Mouse (Mus musculus): Measurements from ENCODE around the gene Eef2kmt.
A peak's percentile ranks its signal among the peaks of the same experiment; 100 is the strongest.
"Not testable (repeated sequence)": the region's sequence is repeated elsewhere in the genome, so short reads cannot be mapped to it uniquely, and the experiment has no call there.

The Eef2kmt gene

DNA sequence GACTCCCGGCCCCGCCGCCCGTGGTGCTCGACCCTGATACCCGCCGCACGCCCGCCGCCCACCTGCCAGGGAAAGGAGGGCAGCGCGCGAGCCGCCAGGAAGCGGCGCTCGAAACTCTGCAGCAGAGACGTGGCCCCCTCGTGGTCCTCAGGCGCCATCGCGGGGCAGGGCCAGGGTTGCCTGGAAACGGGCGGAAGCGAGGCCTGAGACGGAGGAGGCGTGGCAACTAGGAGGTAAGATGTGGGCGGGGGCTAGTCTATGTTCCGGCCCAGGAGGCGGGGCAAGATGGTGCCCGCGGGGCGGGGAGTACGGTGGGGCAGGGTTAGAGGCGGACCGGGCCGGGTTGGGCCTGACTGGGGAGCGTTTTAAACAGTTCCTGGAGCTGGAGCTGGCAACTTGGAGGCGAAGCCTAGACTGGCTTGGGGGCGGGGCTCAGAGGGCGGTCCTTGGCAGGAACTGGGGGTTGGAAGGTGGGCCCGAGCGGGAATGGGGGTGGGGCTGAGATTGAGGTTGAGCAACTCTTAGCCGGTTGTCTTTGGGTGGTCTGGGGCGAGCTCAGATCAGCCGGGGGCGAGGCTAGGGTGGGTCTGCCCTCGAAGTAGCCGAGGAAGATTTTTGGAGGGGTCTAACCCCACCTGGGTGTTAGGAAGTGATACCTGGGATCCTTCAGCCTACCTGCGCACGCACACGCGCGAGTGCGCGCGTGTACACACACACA is at the start of gene Eef2kmt:
Gene Eef2kmt, minus strand, starts transcription at position 205 of the 718 bp plus-strand sequence.
- DNase-seq (ENCODE audit: low read depth) = peak; percentile 98

DNA sequence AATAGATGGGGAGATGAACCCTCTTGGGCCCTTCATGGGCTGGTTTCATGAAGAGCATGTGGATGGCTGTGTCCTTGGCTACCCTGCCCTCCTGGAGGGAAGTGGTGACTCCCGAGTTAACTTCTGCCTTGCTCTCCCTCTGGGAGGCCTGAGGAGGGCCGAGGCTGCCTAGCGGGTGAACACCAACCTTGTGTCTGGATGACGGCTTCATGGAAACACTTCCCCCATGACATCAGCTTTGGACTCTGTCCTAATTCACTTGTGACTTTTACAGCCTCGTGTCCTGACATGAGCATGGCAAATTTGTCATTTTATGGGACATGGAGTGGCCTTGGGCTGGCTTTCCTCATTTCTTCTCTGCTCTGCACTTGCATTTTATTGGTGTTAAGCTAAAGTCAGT is 39.5 kb upstream of the Eef2kmt start:
- no peak for DNase-seq (ENCODE audit: low read depth)

DNA sequence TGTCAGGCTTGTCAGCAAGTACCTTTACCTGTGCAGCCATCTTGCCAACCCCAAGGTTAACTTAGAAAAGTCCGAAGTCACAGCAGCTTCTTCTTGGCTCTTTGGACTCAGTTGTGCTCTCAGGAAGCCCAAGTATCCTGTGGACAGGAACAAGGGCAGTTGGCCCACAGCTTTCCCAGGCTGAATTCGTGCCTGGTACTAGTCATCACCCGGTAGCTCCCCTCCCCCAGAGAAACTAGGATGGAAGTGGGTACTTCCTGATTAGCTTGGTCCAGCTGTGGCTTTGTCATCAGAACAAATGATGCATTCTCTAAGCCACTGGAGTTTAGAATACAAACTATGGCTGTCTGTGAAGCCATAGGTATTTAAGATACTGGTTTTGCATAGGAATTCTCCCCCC is 29.6 kb upstream of the Eef2kmt start:
- DNase-seq (ENCODE audit: low read depth) = no peak

DNA sequence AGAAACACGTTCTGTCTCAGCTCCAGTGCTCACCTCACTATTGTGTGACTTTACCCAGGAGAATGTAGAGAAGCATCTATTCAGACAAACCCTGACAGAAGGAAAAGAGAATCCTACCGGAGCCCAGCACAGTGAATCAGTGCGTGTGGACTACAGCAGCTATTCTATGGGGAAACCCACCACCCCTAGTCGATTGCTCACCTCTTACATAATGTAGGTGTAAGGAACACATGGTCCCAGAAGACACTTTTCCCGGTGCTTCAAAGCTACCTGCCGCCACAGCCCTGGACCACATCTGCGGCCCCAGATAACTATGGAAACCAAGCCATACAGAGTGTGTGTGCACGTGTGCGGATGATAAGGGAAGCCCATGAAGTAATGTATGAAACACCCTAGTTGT is 26.9 kb upstream of the Eef2kmt start:
- no peak for DNase-seq (ENCODE audit: low read depth)

DNA sequence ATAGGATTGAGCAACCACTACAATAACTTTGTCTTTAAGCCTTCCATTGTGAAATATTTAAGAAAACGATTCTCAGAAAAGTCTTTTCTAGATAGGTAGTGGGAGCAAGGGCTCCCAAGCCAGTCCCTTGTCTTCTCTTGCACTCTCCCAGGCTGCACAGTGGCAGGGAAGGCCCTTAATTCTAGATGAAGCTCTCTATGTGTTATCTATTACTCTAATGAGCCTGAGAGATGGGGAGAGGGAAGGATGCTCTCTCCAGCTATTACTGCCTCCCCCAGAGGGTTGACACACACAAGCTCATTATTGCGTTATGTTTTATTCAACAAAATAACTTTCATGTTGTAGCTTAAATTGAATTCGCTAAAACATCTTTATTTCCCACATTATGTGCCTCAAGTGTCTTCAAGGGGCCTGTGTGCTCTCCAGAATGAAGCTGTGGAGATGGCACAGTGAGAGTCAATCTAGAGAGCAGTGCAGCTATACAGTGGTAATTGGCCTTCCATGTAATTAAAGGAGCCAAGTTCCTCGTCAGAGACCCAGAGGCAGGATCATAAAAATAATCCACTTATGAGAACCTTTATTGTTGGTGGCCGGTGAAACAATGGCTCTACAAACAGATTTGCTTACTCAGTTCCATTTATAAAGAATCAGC is 23.9 kb upstream of the Eef2kmt start:
- no peak for DNase-seq (ENCODE audit: low read depth)

DNA sequence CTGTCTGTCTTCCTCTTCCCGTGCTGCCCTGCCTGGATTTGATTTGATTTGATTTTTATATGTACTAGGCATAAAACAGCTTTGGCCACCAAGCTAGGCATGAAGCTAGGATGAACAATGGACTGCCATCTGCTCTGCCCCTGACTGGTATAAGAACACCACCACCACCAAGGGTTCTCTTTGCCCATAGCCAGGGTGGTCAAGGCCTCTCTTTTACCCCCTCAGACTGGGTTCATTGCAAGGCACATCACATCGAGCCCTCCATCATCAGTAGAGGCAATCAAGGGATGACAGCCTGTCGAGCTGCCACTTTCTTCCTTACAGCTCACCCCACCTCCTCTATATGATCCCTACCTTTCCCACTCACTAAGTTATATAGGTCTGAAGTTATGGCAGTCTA is 16.6 kb upstream of the Eef2kmt start:
- DNase-seq (ENCODE audit: low read depth) = no peak

DNA sequence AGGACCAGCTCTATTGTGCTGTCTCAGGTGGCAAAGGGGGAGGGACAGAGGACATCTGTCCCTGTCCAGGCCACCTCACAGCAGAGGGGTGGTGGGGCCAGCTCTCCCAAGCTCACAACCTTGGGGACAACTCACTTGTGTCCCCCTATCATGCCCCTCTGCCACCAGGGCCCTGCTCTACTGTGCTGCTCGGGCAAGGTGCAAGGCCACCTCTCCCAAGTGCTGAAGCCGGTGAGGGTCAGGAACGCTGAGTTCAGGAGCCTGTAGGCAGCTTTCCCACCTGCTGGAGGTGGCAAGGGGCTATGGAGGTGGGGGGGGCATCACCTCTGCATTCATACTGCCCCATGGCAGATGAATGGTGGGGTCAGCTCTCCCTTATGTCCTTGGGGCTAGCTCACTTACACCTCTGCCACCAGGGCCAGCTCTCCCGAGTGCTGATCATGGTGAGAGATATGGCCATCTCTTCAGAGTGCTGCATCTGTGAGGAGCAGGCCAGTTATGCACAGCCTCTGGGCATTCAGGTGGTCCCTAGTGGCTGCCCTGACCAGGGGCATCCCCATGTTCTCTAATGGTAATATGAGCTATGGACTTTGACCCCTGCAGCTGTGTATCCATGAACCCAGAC is 15.7 kb upstream of the Eef2kmt start:
- no peak for DNase-seq (ENCODE audit: low read depth)

DNA sequence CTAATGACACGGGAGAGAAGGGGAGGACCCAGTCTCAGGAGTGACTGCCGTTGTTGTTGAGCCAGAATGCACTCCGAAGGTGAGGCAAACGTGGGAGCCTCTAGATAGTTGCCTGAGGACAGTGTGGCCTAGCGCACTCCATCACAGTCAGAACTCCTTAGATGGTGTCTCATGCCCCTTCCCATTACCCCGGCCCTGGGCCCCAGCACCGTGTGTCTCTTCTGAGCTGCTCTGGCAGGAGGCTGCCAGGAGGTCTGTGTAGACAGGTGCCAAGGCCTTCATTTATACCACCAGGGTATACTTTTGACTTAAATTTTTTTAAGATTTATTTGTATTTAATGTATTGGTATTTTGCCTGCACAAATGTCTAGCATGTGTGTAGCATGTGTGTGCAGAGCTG is 8.1 kb upstream of the Eef2kmt start:
- DNase-seq (ENCODE audit: low read depth) = no peak

DNA sequence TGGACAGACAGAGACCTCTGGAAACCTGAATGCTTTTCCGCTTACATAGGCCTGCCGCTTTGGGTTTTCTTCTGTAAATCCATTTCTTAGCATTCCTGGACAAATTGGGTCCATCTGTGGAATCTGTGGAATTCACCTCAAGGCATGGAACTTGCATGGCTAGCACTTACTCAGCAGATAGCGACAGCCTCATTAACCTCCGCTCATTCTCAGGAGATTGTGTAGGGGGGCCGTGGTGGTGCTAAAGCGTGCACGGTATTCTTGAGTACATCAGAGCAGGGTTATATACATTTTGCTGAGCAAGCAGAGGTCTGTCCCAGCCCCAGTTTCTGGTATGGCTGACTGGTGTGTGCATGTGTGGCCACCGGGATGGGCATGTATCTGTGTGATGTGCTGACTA is 7.4 kb upstream of the Eef2kmt start:
- no peak for DNase-seq (ENCODE audit: low read depth)

DNA sequence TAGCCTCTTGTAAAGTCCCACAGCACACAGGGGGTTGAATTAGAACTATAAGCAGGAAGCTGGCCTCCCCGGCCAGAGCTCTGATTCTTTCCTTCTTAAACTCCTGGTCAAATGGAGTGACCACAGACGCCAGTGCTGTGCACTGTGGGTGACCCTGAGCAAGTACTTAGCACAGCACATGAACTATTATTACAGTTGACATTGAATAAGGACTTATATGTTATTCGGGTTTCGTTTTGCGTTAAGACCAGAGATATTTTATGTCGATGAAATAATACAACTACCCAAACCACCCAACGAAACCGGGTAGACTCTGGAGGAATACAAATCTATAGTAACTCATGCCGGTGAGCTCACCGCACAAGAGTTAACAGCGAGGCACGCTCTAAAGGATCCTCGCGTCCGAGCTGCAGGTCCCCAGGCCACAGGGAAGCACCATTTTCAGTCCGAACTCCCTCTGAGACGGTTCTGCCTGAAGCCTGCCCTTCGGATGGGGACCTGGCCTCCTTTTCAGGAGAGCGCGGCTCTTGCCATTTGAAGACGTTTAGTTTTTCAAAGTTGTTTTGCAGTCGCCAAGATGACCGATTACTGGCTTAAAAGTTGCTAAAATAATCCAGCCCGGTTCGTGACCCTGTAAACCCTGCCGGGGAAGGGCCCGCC is 572 bp downstream of the Eef2kmt start:
- DNase-seq (ENCODE audit: low read depth) = peak; percentile 65

DNA sequence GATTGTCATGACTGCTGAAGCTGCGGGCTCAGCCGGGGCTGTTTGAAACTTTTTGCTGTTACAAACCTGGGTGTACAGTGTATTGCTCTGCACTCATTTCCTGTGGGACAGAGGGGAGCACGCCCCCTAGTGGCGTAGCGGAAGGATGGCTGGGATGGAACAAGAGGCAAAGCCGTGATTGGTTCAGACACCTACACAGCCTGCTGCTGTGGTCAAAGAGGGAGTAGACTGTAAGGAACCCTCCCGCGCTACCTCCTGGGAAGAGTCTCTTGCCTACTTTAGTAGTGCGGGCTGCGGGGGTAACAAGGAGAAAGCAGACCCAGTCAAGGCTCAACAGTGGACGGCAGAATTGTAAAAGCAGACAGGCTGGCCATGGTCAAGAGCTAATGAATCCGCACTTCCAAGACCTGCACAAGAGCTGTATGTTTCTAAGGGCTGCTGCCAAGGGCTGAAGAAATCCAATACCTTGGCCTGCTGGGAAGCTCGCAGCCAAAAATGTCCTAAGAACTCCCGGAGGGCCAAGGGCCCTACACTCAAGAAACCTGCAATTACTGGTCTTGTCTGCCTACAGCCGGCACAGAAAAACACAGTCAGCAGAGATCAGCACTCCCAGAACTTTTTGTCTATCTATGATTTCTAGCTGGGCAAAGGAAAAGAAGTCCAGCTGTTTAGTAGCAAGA is 1.3 kb downstream of the Eef2kmt start:
- peak; percentile 94 for DNase-seq (ENCODE audit: low read depth)

DNA sequence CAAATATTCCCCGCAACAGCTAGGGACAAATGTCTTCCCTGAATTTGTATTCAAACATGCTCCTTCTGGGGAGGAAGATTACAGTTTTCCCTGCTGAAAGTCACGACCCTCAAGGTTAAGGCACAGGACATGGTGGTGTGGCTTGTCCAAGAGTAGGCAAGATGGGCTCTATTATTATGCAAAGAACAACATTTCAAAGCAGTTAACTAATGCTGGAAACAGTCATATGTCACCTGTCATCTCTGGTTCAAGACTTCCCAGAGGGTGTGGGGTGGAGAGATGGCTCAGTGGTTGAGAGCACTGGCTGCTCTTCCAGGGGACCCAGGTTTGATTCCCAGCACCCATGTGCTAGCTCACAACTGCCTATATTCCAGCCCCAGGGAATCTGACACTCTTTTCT is 3.5 kb downstream of the Eef2kmt start:
- no peak for DNase-seq (ENCODE audit: low read depth)

DNA sequence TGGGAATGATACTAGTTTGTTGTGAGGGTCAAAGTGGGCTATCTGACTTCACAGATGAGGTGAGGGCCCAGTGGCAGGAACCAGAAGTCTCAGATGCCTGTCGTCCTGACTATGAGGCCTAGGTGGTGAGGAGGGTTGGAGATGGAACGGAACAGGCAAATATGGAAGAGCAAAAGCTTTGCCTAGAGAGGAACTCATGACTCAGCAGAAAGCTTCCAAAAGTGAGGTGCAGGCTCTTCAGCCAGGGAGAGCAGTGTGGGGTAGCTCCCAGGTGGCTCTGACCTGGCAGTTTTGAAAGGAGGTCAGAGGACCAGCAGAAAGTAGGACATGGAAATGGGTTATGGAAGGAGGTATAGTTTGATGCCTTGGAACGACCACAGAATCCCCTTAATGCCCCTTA is 4.9 kb downstream of the Eef2kmt start:
- no peak for DNase-seq (ENCODE audit: low read depth)

DNA sequence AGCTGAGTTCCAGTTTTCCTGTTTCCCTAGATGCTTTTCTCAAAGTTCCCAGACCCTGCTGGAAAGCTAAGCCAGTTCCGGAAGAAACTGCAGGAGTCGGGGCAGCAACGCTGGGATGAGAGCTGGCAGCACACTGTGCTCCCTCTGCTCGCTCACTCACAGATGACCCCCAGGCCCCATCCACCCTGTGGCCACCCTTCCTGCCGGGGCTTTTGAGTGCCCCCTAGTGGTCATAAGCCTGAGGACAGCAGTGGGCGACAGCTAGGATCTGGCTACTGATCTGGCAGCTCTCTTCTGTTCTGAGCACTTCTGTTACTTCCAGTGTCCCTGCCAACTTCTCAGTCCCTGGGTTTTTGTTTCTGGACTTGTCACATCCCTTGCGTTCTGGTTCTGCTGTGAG is 11.4 kb downstream of the Eef2kmt start:
- peak; percentile 57 for DNase-seq (ENCODE audit: low read depth)

DNA sequence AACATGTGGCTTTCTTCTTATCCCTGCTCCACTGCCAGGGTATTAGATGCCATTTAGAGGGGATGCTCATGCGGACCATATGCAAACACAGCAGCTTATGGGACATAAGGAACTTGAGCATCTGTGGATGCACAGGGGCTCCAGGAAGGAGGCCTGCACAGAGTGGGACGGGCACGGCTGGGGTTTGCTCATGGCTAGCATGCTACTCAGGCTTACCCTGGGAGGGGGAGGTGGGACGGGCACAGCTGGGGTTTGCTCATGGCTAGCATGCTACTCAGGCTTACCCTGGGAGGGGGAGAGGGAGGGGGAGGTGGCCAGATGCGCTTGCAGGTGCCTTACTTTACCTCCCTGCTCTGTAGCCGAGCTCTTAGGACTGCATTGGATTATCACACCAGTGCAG is 12.9 kb downstream of the Eef2kmt start:
- DNase-seq (ENCODE audit: low read depth) = no peak

DNA sequence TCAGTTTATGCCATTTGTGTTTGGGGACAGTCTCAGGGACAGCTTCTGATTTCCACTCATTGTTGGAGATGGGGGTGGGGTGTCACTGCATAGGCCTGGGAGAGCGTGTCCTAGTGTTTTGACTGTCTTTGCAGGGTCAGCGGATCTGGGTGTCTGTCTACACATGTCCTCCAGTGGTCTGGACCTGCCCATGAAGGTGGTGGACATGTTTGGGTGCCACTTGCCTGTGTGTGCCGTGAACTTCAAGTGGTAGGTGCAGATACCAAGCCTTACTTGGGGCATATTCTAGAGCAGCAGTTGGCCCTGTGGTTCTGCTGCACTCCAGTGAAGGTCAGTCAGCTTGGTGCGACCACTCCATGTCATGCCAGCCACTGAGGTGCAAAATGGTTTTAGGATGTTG is 13.4 kb downstream of the Eef2kmt start:
- DNase-seq (ENCODE audit: low read depth) = no peak

DNA sequence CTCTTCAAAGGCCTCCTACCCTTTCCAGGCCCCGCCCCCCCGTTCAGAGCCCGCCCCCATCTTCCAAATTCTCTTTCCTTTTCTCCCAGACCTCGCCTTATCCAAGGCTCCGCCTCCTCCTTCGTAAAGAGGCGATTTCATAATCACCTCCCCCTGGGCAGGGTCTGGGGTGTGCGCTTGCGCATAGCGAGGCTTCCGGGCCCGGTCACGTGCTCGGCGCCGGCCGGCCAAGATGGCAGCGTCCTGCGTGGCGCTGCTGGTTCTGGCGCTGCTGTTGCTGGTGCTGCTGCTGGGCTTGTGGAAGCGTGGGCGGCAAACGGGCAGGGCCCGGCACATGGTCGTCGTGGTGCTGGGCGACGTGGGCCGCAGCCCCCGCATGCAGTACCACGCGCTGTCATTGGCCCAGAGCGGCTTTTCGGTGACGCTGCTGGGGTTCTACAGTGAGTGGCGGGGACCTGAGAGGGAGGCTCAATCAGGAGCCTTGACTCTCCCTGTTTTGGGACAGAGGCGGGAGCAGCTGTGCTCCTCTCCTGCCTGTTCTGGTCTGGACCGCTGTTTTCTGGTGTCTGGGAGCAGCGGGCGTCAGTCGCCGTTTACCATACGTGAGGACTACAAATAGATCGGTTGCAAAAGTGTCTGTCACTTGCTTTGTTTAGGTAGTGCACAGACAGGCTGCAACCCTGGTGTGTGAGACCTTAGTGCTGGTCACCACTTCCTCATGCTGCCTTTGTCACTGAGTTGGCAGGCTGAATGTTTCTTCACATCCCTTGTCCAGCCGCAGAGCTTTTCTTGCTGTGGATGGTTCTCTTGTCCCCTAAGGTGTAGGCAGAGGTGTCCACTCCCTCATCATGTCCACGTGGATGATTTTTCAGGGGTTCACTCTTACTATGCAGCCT is 22.1 kb downstream of the Eef2kmt start, which contains the start of gene Alg1:
Gene Alg1, plus strand, starts transcription at position 204 of the 896 bp plus-strand sequence.
- DNase-seq (ENCODE audit: low read depth) = peak; percentile 97

DNA sequence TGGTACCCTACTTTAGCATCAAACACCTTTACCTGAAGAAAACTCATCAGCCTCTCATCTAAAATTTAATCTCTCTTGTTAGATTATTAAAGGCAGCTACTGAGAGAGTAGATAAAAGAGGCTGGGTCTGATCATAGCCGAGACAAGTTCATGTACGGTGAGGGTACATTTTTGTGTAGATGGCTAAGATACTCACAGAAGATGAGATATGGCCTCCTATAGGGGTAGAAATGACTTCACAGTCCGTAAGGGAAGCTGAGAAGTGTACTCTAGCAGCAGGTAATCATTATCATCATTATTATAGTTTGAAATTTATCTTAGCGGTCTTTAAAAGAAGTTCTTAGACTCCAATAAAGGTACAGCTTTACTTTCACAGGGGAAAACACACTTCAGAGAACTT is 22.8 kb downstream of the Eef2kmt start:
- no peak for DNase-seq (ENCODE audit: low read depth)

DNA sequence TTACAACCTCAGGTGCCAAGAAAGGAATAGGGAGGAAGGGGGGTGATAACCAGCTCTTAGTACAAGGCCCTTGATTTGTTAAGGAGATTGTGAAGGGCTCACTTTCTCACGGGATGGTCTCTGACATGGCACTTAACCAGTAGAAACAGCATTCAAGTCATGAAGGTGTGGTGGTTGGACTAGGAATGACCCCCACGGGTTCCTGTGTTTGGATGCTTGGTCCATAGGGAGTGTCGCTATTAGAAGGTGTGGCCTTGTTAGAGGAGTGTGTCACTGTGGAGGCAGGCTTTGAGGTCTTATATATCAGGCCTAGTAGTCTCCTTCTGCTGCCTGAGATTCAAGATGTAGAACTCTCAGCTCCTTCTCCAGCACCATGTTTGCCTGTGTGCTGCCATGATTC is 27.7 kb downstream of the Eef2kmt start:
- DNase-seq (ENCODE audit: low read depth) = not testable (repeated sequence)

DNA sequence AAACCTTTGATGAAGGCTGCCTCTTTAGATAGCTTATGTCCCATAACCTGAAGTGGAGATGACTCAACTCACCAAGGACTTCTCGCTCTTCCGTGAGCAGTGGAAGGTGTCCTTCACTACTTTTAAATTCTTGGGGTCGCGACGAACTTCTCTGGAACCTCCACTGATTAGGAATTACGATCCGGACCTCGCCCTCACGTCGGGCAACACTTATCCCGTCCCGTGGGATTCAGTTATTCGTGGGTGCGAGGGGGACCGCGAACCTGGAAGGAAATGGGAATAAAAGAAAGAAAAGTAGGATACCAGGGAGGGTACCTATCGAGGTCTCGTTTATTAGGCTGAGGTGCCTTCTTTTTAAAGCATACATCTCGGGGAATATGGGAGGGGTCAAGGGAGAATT is 28.3 kb downstream of the Eef2kmt start:
- DNase-seq (ENCODE audit: low read depth) = not testable (repeated sequence)

DNA sequence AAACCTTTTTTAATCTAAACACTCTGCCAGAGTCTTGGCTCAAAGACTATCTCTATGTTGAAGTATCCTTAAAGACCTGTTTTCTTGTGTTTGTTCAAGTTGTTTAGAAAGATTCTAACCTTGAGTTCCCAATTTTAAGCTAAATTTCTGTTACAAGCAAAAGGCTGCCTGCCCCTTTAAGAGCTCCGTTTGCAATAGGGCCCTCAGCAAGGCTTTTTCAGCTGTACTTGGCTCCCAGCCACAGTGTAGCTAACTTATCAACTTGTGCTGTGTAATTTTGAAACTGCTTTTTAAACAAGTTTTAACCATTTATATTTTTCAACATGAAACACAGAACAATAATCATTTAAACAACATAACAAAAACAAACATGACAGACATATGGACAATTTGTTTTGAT is 29.2 kb downstream of the Eef2kmt start:
- not testable (repeated sequence) for DNase-seq (ENCODE audit: low read depth)
